Mouse (Mus musculus) midbrain, embryonic 11.5 days (tissue): ENCODE results near the gene Gab1. TPM values are rescaled to one million over a fixed set of nuclear protein-coding genes. Genes with fewer than 3 reads are reported as not detected.

Experiments used
- ATAC-seq: fragments of 200-750 bp; cut with Nextera tagmentation; 2 replicates; pipeline ENCODE4 v1.8.0; 2017; ENCODE audit warnings: moderate TSS enrichment, moderate library complexity; ENCODE audit not compliant: low FRiP score
- DNase-seq: peaks from one replicate; pipeline ENCODE4 v3.0.0; 2015; ENCODE audit warnings: low spot score; ENCODE audit errors: missing footprints
- H3K27ac ChIP-seq: fragments of 300-500 bp; sonication (generic); 2 replicates; pipeline ENCODE4 v1.5.1; 2014; ENCODE audit warnings: low read depth, low read length
- H3K27me3 ChIP-seq: fragments of 300-500 bp; sonication (generic); 2 replicates; pipeline ENCODE4 v1.6.1; 2014; ENCODE audit warnings: mild to moderate bottlenecking, low read length, moderate library complexity, mixed read lengths; ENCODE audit not compliant: control insufficient read depth, insufficient read depth
- H3K36me3 ChIP-seq: fragments of 300-500 bp; sonication (generic); 2 replicates; pipeline ENCODE4 v1.6.1; 2014; ENCODE audit warnings: mild to moderate bottlenecking, low read length, moderate library complexity, mixed read lengths; ENCODE audit not compliant: control insufficient read depth, insufficient read depth
- H3K4me1 ChIP-seq: fragments of 300-500 bp; sonication (generic); 2 replicates; pipeline ENCODE4 v1.6.1; 2014; ENCODE audit warnings: low read length; ENCODE audit not compliant: control insufficient read depth, insufficient read depth
- H3K4me2 ChIP-seq: fragments of 300-500 bp; sonication (generic); 2 replicates; pipeline ENCODE4 v1.6.1; 2014; ENCODE audit warnings: mild to moderate bottlenecking, moderate library complexity
- H3K4me3 ChIP-seq: fragments of 300-500 bp; sonication (generic); 2 replicates; pipeline ENCODE4 v1.5.1; 2014; ENCODE audit warnings: low read depth, low read length
- H3K9ac ChIP-seq: fragments of 300-500 bp; sonication (generic); 2 replicates; pipeline ENCODE4 v1.6.1; 2014; ENCODE audit warnings: low read length
- H3K9me3 ChIP-seq: fragments of 300-500 bp; sonication (generic); 2 replicates; pipeline ENCODE4 v1.6.1; 2016; ENCODE audit warnings: low read length; ENCODE audit not compliant: control insufficient read depth
- WGBS: fragments of 180-500 bp; shearing (Covaris S2); extraction: QIAGEN DNeasy Blood & Tissue Kit; methylation state at CpG from one replicate; pipeline ENCODE4 v1.1.7; 2014; 5-methylcytosine and 5-hydroxymethylcytosine counted together
- polyA plus RNA-seq: library from polyadenylated mRNA; unstranded; fragments of >200 nt; fragmentation: Nextera tagmentation; extraction: Ambion mirVana; gene quantifications from 2 replicates; pipeline ENCODE4 v1.2.1, GENCODE M21; 2014

The Gab1 gene
- polyA plus RNA-seq, 1 experiment from 2014 or later = 18.0 TPM

- no peak for ATAC-seq
- H3K4me3 ChIP-seq = no peak overlapping the region
Observed at GRCm38 (mm10) chr8:80868006-80868702, 12.2 kb downstream of the Gab1 start.

GRCm38 (mm10) chr8:80867598-80867997, 12.7 kb downstream of the Gab1 start:
- Histone ChIP-seq H3K4me2 (no peak overlapping the region), H3K27ac (no peak overlapping the region), H3K4me1 (peaks cover 5% of the 10 kb centered on the region; the same call in 1 of the 2 replicates), H3K27me3 (no peaks in the 10 kb centered on the region), H3K4me3 (no peak overlapping the region), H3K36me3 (no peaks in the 10 kb centered on the region), H3K9me3 (no peaks in the 10 kb centered on the region), H3K9ac (no peak overlapping the region)
- WGBS = 93% methylated on average over 3 of the region's 3 CpGs
- ATAC-seq (no peak), DNase-seq (peak; percentile 81)

More at GRCm38 (mm10) chr8:80868006-80868702, 12.2 kb downstream of the Gab1 start:
- WGBS = 82% methylated on average over 12 of the region's 12 CpGs
- H3K4me2 ChIP-seq = no peak overlapping the region
- no peaks in the 10 kb centered on the region for H3K9me3 ChIP-seq
- H3K27me3 ChIP-seq = no peaks in the 10 kb centered on the region
- H3K27ac ChIP-seq = no peak overlapping the region
- no peaks in the 10 kb centered on the region for H3K36me3 ChIP-seq
- H3K9ac ChIP-seq = no peak overlapping the region
- peaks cover 5% of the 10 kb centered on the region; the same call in 1 of the 2 replicates for H3K4me1 ChIP-seq
- DNase-seq = no peak

- Histone ChIP-seq H3K4me1 (peaks cover 5% of the 10 kb centered on the region; the same call in 1 of the 2 replicates), H3K27me3 (no peaks in the 10 kb centered on the region), H3K27ac (no peak overlapping the region), H3K9ac (no peak overlapping the region), H3K36me3 (no peaks in the 10 kb centered on the region), H3K9me3 (no peaks in the 10 kb centered on the region), H3K4me3 (no peak overlapping the region), H3K4me2 (no peak overlapping the region)
- 72% methylated on average over 8 of the region's 8 CpGs for WGBS
- DNase-seq (no peak), ATAC-seq (no peak)
Observed at GRCm38 (mm10) chr8:80865181-80865784, 15.0 kb downstream of the Gab1 start.

GRCm38 (mm10) chr8:80863393-80863792, 16.9 kb downstream of the Gab1 start:
- DNase-seq = no peak
- Histone ChIP-seq H3K9ac (no peak overlapping the region), H3K9me3 (no peaks in the 10 kb centered on the region), H3K36me3 (no peaks in the 10 kb centered on the region), H3K4me1 (no peaks in the 10 kb centered on the region), H3K27me3 (no peaks in the 10 kb centered on the region), H3K27ac (no peak overlapping the region), H3K4me2 (no peak overlapping the region), H3K4me3 (no peak overlapping the region)
- no peak for ATAC-seq
- WGBS = 90% methylated on average over 5 of the region's 5 CpGs

GRCm38 (mm10) chr8:80859180-80859775, 21.0 kb downstream of the Gab1 start:
- H3K4me3 ChIP-seq = no peak overlapping the region
- H3K36me3 ChIP-seq = no peaks in the 10 kb centered on the region
- no peak overlapping the region for H3K4me2 ChIP-seq
- no peaks in the 10 kb centered on the region for H3K27me3 ChIP-seq
- DNase-seq (no peak), ATAC-seq (no peak)
- no peaks in the 10 kb centered on the region for H3K9me3 ChIP-seq
- no peaks in the 10 kb centered on the region for H3K4me1 ChIP-seq
- 98% methylated on average over 26 of the region's 26 CpGs for WGBS
- no peak overlapping the region for H3K27ac ChIP-seq
- H3K9ac ChIP-seq = no peak overlapping the region

GRCm38 (mm10) chr8:80857851-80858367, 22.4 kb downstream of the Gab1 start:
- H3K9me3 ChIP-seq = no peaks in the 10 kb centered on the region
- no peak overlapping the region for H3K4me2 ChIP-seq
- no peaks in the 10 kb centered on the region for H3K27me3 ChIP-seq
- no peak overlapping the region for H3K27ac ChIP-seq
- no peak for ATAC-seq
- 91% methylated on average over 12 of the region's 12 CpGs for WGBS
- no peak for DNase-seq
- H3K4me1 ChIP-seq = no peaks in the 10 kb centered on the region
- H3K9ac ChIP-seq = no peak overlapping the region
- H3K4me3 ChIP-seq = no peak overlapping the region
- no peaks in the 10 kb centered on the region for H3K36me3 ChIP-seq

GRCm38 (mm10) chr8:80857128-80857527, 23.2 kb downstream of the Gab1 start:
- WGBS = 81% methylated on average over 3 of the region's 3 CpGs
- DNase-seq (no peak), ATAC-seq (no peak)
- Histone ChIP-seq H3K4me2 (no peak overlapping the region), H3K4me3 (no peak overlapping the region), H3K36me3 (no peaks in the 10 kb centered on the region), H3K9ac (no peak overlapping the region), H3K27me3 (no peaks in the 10 kb centered on the region), H3K9me3 (no peaks in the 10 kb centered on the region), H3K27ac (no peak overlapping the region), H3K4me1 (no peaks in the 10 kb centered on the region)

GRCm38 (mm10) chr8:80856606-80857005, 23.7 kb downstream of the Gab1 start:
- Histone ChIP-seq H3K4me1 (no peaks in the 10 kb centered on the region), H3K27me3 (no peaks in the 10 kb centered on the region), H3K9me3 (no peaks in the 10 kb centered on the region), H3K27ac (no peak overlapping the region), H3K4me3 (no peak overlapping the region), H3K9ac (no peak overlapping the region), H3K4me2 (no peak overlapping the region), H3K36me3 (no peaks in the 10 kb centered on the region)
- 89% methylated on average over 6 of the region's 6 CpGs for WGBS
- DNase-seq = no peak
- ATAC-seq = no peak

GRCm38 (mm10) chr8:80853622-80854021, 26.7 kb downstream of the Gab1 start:
- WGBS = 92% methylated on average over 13 of the region's 13 CpGs
- ATAC-seq = no peak
- Histone ChIP-seq H3K4me1 (no peaks in the 10 kb centered on the region), H3K27me3 (no peaks in the 10 kb centered on the region), H3K4me2 (no peak overlapping the region), H3K9ac (no peak overlapping the region), H3K9me3 (no peaks in the 10 kb centered on the region), H3K27ac (no peak overlapping the region), H3K4me3 (no peak overlapping the region), H3K36me3 (no peaks in the 10 kb centered on the region)
- no peak for DNase-seq
